Mouse (Mus musculus): ENCODE results near the gene Herpud1. TPM values are rescaled to one million over a fixed set of nuclear protein-coding genes. Genes with fewer than 3 reads are reported as not detected.
"Not testable (repeated sequence)": the region's sequence is repeated elsewhere in the genome, so short reads cannot be mapped to it uniquely, and the experiment has no call there.

Herpud1 gene
- polyA plus RNA-seq, 1 experiment from 2014 or later = 59.3 TPM

DNA sequence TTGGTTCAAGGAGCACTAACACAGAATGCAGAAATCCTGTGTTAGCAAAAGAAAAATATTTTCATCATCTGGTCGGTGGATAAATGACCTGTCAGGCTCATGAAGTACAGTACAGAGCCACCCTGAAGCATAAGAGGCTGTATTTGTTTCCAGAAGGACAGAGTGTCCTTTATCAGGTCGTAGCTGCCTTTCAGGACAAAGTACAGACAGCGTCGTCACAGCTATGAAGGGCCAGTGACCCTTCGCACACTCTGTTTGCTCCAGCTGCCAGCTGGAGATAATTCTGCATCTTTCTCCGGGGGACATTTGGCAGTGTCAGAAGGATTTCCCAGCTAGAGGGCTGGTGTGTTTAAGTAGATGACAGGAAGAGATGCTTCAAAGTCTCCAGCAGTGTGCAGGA lies 6.4 kb downstream of the Herpud1 start:
- peaks cover 23% of the 10 kb centered on the region for H3K36me3 ChIP-seq (ENCODE audit: control insufficient read depth, insufficient read depth, low read length)
- ATAC-seq (ENCODE audit: insufficient read depth, low FRiP score, low TSS enrichment) (no peak), DNase-seq (ENCODE audit: low spot score) (no peak)
- peaks cover 3% of the 10 kb centered on the region; the same call in 1 of the 2 replicates for H3K4me1 ChIP-seq (ENCODE audit: control insufficient read depth, insufficient read depth, low read length)
- no peaks in the 10 kb centered on the region for H3K27me3 ChIP-seq (ENCODE audit: control insufficient read depth, insufficient read depth, low read length)
- no peak overlapping the region for H3K27ac ChIP-seq (ENCODE audit: low read depth, low read length)
- H3K9me3 ChIP-seq (ENCODE audit: control insufficient read depth, low read length) = no peaks in the 10 kb centered on the region
- no peak overlapping the region for H3K4me2 ChIP-seq (ENCODE audit: low read depth)
- 83% methylated on average over 6 of the region's 6 CpGs for WGBS
- H3K4me3 ChIP-seq (ENCODE audit: low read depth, low read length) = no peak overlapping the region
- H3K9ac ChIP-seq (ENCODE audit: low read length) = no peak overlapping the region

DNA sequence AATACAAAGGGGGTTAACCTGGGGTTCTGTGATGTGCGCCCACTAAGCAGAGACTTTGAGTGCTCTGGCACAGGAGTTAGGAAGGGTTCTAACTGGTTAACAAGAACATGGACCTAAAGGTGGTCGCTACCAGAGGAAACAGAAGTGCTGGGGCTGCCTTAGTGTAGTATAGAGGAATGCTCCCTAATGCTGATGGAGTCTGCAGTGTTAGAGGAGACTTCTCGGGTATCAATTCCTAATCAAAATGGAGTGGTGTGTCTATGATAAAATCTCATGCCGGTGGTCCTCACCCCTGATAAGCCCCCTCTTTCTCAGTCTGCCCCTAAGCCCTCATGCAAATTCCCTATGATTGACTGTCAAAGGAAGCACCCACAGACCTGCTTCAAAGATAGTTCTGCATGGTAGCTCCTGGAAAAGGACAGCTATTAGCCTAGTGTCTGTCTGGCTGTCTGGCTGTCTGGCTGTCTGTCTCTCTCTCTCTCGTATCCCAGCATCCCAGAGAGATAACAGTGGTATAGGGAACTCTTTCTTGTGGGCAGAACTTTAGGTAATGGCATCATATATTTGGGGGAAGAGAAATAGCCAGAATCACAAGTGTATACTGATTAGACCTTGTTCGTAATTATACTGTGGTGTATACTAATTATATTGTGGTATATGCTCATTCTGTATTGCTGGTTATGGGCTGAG lies 9.8 kb downstream of the Herpud1 start:
- peaks cover 21% of the 10 kb centered on the region for H3K36me3 ChIP-seq (ENCODE audit: control insufficient read depth, insufficient read depth, low read length)
- no peak overlapping the region for H3K4me3 ChIP-seq (ENCODE audit: low read depth, low read length)
- H3K27me3 ChIP-seq (ENCODE audit: control insufficient read depth, insufficient read depth, low read length) = no peaks in the 10 kb centered on the region
- no peak overlapping the region for H3K4me2 ChIP-seq (ENCODE audit: low read depth)
- ATAC-seq (ENCODE audit: insufficient read depth, low FRiP score, low TSS enrichment) = no peak
- no peak for DNase-seq (ENCODE audit: low spot score)
- H3K4me1 ChIP-seq (ENCODE audit: control insufficient read depth, insufficient read depth, low read length) = no peaks in the 10 kb centered on the region
- H3K27ac ChIP-seq (ENCODE audit: low read depth, low read length) = no peak overlapping the region
- WGBS = 90% methylated on average over 6 of the region's 6 CpGs
- H3K9me3 ChIP-seq (ENCODE audit: control insufficient read depth, low read length) = no peaks in the 10 kb centered on the region
- no peak overlapping the region for H3K9ac ChIP-seq (ENCODE audit: low read length)

DNA sequence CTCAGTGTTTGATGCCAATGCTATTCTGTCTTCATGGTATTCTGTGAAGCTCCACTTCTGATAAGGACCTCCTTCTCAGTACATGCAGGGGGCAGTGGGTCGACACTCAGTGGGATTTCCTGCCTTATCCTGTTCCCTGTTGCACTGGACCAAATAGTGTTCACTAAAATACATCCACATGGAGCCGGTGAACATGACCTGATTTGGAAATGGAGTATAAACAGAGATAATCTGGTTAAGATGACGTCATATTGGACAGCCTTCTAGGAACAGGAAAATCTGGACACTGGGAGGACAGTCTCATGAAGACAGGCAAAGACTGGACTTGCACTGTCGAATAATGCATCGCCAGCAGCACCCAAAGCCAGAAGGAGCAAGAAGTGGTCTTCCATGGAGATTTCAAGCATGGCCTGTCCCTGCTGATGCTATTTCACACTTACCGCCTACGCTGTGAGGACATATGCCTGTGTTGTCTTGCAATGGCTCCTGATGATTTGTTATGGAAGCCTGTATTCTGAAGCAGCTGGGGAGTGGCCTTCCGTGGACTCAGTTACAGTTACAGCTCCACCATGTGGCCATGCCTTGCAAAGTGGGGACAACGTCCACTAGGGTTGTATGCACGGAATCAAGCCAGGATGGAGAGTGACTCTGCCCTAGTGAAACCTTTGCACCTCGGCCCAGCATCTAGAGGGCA lies 10.9 kb downstream of the Herpud1 start:
- peak; percentile 57 for DNase-seq (ENCODE audit: low spot score)
- Histone ChIP-seq H3K4me3 (ENCODE audit: low read depth, low read length) (no peak overlapping the region), H3K9me3 (ENCODE audit: control insufficient read depth, low read length) (no peaks in the 10 kb centered on the region), H3K4me1 (ENCODE audit: control insufficient read depth, insufficient read depth, low read length) (no peaks in the 10 kb centered on the region), H3K4me2 (ENCODE audit: low read depth) (no peak overlapping the region), H3K9ac (ENCODE audit: low read length) (no peak overlapping the region), H3K27ac (ENCODE audit: low read depth, low read length) (no peak overlapping the region), H3K36me3 (ENCODE audit: control insufficient read depth, insufficient read depth, low read length) (peaks cover 10% of the 10 kb centered on the region), H3K27me3 (ENCODE audit: control insufficient read depth, insufficient read depth, low read length) (no peaks in the 10 kb centered on the region)
- ATAC-seq (ENCODE audit: insufficient read depth, low FRiP score, low TSS enrichment) = 0 out of 2 replicates have a peak, but pooled peaks have one; percentile 38
- WGBS = 68% methylated on average over 11 of the region's 11 CpGs

DNA sequence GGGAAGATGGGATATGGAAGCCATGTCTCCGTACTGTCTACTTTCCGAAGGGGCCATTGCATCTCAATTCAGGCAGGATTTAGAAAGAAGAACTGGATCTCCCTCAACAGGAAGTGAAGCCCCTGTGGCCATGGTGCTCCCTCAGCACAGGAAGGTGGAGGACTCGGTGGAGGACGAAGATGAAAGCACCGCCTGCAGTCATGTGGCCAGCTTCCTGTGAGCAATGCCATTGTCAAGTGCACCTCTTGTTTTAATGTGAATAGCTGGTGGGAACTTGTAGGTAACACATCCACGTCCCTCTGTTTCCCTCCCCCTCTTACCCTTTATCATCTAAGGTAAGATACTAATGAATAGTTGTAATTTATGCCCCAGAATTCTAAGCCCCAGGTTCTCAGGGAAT lies 12.3 kb downstream of the Herpud1 start:
- no peak overlapping the region for H3K4me3 ChIP-seq (ENCODE audit: low read depth, low read length)
- no peaks in the 10 kb centered on the region for H3K27me3 ChIP-seq (ENCODE audit: control insufficient read depth, insufficient read depth, low read length)
- H3K9me3 ChIP-seq (ENCODE audit: control insufficient read depth, low read length) = no peaks in the 10 kb centered on the region
- H3K4me2 ChIP-seq (ENCODE audit: low read depth) = no peak overlapping the region
- 89% methylated on average over 6 of the region's 6 CpGs for whole genome bisulfite sequencing
- no peak overlapping the region for H3K9ac ChIP-seq (ENCODE audit: low read length)
- no peak overlapping the region for H3K27ac ChIP-seq (ENCODE audit: low read depth, low read length)
- peaks cover 4% of the 10 kb centered on the region; the same call in 1 of the 2 replicates for H3K36me3 ChIP-seq (ENCODE audit: control insufficient read depth, insufficient read depth, low read length)
- DNase-seq (ENCODE audit: low spot score) (no peak), ATAC-seq (ENCODE audit: insufficient read depth, low FRiP score, low TSS enrichment) (no peak)
- no peaks in the 10 kb centered on the region for H3K4me1 ChIP-seq (ENCODE audit: control insufficient read depth, insufficient read depth, low read length)

DNA sequence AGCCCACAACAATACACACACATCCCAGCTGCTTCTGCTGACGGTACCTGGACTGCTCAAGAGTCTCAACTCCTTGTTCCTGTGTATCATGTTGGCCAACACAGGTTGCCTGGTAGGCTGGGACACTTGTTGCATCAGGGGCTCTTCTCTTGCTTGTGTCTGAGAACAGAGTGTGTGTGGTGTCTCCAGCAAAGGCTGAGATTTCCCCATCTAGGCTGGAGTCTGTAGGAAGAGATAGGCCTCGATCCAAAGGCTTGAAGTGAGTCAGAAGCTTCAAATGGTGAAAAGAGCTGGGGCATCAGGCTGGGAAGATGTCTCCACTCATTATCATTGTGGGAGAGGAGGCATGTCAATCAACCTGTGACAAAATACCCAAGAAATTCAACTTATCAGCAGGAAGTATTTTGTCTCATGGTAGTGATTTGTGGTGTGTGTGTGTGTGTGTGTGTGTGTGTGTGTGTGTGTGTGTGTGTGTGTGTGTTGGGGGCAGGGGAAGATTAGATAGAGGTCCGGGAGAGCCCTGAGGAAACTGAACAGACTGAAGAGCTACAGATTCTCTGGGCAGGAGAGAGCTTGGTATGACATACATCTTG lies 13.2 kb downstream of the Herpud1 start:
- no peaks in the 10 kb centered on the region for H3K27me3 ChIP-seq (ENCODE audit: control insufficient read depth, insufficient read depth, low read length)
- no peak overlapping the region for H3K27ac ChIP-seq (ENCODE audit: low read depth, low read length)
- no peak overlapping the region for H3K4me3 ChIP-seq (ENCODE audit: low read depth, low read length)
- H3K36me3 ChIP-seq (ENCODE audit: control insufficient read depth, insufficient read depth, low read length) = peaks cover 4% of the 10 kb centered on the region; the same call in 1 of the 2 replicates
- DNase-seq (ENCODE audit: low spot score) (no peak), ATAC-seq (ENCODE audit: insufficient read depth, low FRiP score, low TSS enrichment) (no peak)
- H3K4me1 ChIP-seq (ENCODE audit: control insufficient read depth, insufficient read depth, low read length) = no peaks in the 10 kb centered on the region
- 81% methylated on average over 3 of the region's 3 CpGs for WGBS
- H3K9me3 ChIP-seq (ENCODE audit: control insufficient read depth, low read length) = no peaks in the 10 kb centered on the region
- H3K9ac ChIP-seq (ENCODE audit: low read length) = no peak overlapping the region
- H3K4me2 ChIP-seq (ENCODE audit: low read depth) = no peak overlapping the region

DNA sequence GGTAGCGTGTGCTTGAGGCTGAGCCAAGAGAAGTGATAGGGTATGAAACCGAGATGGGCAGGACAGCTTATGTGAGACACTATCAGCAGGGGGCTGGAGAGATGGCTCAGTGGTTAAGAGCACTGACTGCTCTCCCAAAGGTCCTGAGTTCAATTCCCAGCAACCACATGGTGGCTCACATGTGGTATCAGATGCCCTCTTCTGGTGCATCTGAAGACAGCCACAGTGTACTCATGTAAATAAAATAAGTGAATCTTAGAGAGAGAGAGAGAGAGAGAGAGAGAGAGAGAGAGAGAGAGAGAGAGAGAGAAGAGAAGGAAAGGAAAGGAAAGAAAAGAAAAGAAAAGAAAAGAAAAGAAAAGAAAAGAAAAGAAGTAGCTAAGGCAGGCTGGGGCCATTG lies 13.7 kb downstream of the Herpud1 start:
- WGBS = 87% methylated on average over 2 of the region's 2 CpGs
- ATAC-seq (ENCODE audit: insufficient read depth, low FRiP score, low TSS enrichment) = not testable (repeated sequence)

DNA sequence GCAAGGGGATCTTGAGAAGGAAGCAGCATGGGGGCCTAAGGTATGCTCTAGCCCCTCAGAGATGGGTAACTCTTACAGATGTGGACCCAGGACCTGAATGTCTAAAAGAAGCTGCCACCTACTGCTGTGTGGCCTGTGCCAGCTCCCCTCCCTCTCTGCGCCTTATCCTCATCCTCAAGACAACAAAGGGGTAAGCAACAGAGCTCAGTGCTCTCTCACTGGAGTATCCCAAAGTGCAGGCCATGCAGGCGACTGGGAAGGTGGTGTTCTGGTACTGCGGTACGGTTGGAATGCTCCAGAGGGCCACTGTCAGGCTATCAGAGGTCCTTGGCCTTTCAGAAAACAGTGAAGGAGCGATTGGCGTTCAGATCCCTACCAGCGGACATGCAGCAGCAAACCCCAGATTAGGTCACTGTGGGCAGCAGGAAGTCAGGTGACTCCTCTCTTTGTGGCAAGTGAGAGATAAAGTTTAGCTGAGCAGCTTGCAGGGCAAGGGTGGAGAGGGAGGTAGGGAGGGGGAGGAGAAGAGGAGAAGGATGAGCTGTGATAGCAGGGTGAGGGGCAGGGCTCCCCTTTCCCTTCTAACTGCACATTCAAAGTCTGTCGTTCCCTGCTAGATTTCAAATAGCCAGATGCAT lies 22.3 kb downstream of the Herpud1 start:
- Histone ChIP-seq H3K27ac (ENCODE audit: low read depth, low read length) (no peak overlapping the region), H3K4me1 (ENCODE audit: control insufficient read depth, insufficient read depth, low read length) (no peaks in the 10 kb centered on the region), H3K9ac (ENCODE audit: low read length) (no peak overlapping the region), H3K36me3 (ENCODE audit: control insufficient read depth, insufficient read depth, low read length) (no peaks in the 10 kb centered on the region), H3K9me3 (ENCODE audit: control insufficient read depth, low read length) (no peaks in the 10 kb centered on the region), H3K4me2 (ENCODE audit: low read depth) (no peak overlapping the region), H3K4me3 (ENCODE audit: low read depth, low read length) (no peak overlapping the region), H3K27me3 (ENCODE audit: control insufficient read depth, insufficient read depth, low read length) (no peaks in the 10 kb centered on the region)
- WGBS = 71% methylated on average over 8 of the region's 8 CpGs
- DNase-seq (ENCODE audit: low spot score) (no peak), ATAC-seq (ENCODE audit: insufficient read depth, low FRiP score, low TSS enrichment) (no peak)

More for the DNA sequence above, 13.7 kb downstream of the Herpud1 start:
- H3K4me2 ChIP-seq (ENCODE audit: low read depth); H3K4me1 ChIP-seq (ENCODE audit: control insufficient read depth, insufficient read depth, low read length); H3K36me3 ChIP-seq (ENCODE audit: control insufficient read depth, insufficient read depth, low read length); H3K9ac ChIP-seq (ENCODE audit: low read length); H3K4me3 ChIP-seq (ENCODE audit: low read depth, low read length); H3K27ac ChIP-seq (ENCODE audit: low read depth, low read length); H3K27me3 ChIP-seq (ENCODE audit: control insufficient read depth, insufficient read depth, low read length); H3K9me3 ChIP-seq (ENCODE audit: control insufficient read depth, low read length); DNase-seq (ENCODE audit: low spot score): not testable (repeated sequence)

DNA sequence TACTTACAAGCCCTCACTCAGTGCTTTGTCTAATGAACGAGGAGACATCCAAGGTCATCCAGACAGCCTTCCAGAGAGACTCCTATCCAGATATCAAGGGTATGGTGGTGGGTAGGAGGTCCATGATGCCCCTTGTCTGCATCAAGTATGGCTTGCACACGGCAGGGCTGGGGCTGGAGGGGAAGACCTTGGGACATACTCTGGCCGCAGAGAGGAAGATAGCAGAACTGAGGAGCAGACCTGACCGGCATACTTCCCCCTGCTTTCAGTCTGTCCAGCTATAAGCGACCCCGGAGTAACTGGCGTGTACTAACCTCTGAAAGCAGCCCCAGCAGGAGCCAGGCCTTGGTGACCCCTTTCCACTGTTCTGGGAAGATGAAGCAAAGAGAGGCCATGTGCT lies 23.3 kb downstream of the Herpud1 start:
- H3K9me3 ChIP-seq (ENCODE audit: control insufficient read depth, low read length) = no peaks in the 10 kb centered on the region
- H3K36me3 ChIP-seq (ENCODE audit: control insufficient read depth, insufficient read depth, low read length) = no peaks in the 10 kb centered on the region
- DNase-seq (ENCODE audit: low spot score) = no peak
- no peak for ATAC-seq (ENCODE audit: insufficient read depth, low FRiP score, low TSS enrichment)
- 91% methylated on average over 7 of the region's 7 CpGs for WGBS
- no peaks in the 10 kb centered on the region for H3K27me3 ChIP-seq (ENCODE audit: control insufficient read depth, insufficient read depth, low read length)
- no peak overlapping the region for H3K9ac ChIP-seq (ENCODE audit: low read length)
- no peaks in the 10 kb centered on the region for H3K4me1 ChIP-seq (ENCODE audit: control insufficient read depth, insufficient read depth, low read length)
- H3K27ac ChIP-seq (ENCODE audit: low read depth, low read length) = no peak overlapping the region
- no peak overlapping the region for H3K4me2 ChIP-seq (ENCODE audit: low read depth)
- no peak overlapping the region for H3K4me3 ChIP-seq (ENCODE audit: low read depth, low read length)
